Mouse (Mus musculus) megakaryocyte, embryonic 14.5 days (primary cell): Measurements from ENCODE around the gene Usf1.

Source experiments
- FLI1 ChIP-seq: IDR thresholded peaks from 2 replicates; pipeline ENCODE4 v1.6.1; 2012; ENCODE audit warnings: low read length, inconsistent platforms, mixed read lengths
- GATA1 ChIP-seq: IDR thresholded peaks from 3 replicates; pipeline ENCODE4 v1.6.1; 2012; ENCODE audit warnings: mixed read lengths, low read length, inconsistent platforms, borderline replicate concordance

- TF ChIP-seq GATA1: no peak
- TF ChIP-seq FLI1: no peak
Measured at GRCm38 (mm10) chr1:171375646-171376097, 35.4 kb upstream of the Usf1 start.
